In the genomic region with DNA sequence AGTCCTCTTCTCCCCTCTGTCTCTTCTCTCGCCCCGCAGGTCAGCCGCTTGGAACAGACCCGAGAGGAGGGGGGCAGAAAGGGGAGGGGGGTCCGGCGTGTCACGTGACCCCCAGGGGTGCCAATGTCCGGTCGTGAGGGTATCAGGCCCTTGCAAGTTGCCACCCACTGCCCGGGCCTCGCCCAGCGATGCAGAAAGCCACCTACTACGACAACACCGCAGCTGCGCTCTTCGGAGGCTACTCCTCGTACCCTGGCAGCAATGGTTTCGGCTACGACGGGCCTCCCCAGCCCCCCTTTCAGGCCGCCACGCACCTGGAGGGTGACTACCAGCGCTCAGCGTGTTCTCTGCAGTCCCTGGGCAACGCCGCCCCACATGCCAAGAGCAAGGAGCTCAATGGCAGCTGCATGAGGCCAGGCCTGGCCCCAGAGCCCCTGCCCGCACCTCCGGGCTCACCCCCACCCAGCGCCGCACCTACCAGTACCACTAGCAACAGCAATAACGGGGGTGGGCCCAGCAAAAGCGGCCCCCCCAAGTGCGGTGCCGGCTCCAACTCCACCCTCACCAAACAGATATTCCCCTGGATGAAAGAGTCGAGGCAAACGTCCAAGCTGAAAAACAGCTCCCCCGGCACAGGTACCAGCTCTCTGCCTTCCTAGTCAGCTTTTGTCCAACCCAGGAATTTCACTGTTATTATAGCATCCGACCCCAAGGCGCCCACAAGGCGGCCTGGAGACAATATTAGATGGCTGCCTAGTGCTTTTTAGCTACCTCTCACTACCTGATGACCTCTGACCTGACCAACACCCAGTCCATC, we compare ENCODE assay signal across 10 mouse cellular contexts. TPM values are rescaled to one million over a fixed set of nuclear protein-coding genes. Genes with fewer than 3 reads are reported as not detected.
DNase-seq lines count a peak whose midpoint lies in the region; ATAC-seq and TF ChIP-seq lines count a peak whose summit lies in the region.
"Had no signal": no experiment of that assay in that cellular context is flagged by ENCODE, and none has a peak within 500 bp of the region (broad histone marks: within the 10 kb centered on the region; RNA-seq: fewer than 3 reads in every experiment).

No protein-coding gene starts in this region.

- peak overlapping the region; percentile 70 for H3K9ac ChIP-seq in lung, embryonic 15.5 days
- peak overlapping the region; percentile 50 for H3K9ac ChIP-seq in kidney, embryonic 15.5 days

- no peaks in the 10 kb centered on the region for H3K36me3 ChIP-seq in lung, embryonic 15.5 days
- H3K36me3 ChIP-seq in hindbrain, embryonic 10.5 days = peaks cover 5% of the 10 kb centered on the region; the same call in 1 of the 2 replicates
- peaks cover 25% of the 10 kb centered on the region for H3K36me3 ChIP-seq in kidney, embryonic 15.5 days
- H3K36me3 ChIP-seq in small intestine, adult 2 months (ENCODE audit: control insufficient read depth, insufficient read depth, low read length) = no peaks in the 10 kb centered on the region
- no peaks in the 10 kb centered on the region for H3K36me3 ChIP-seq in forebrain, embryonic 10.5 days (replicated peaks)

- peaks cover 41% of the 10 kb centered on the region for H3K4me1 ChIP-seq in lung, embryonic 15.5 days
- H3K4me1 ChIP-seq in hindbrain, embryonic 10.5 days (replicated peaks) = peaks cover 32% of the 10 kb centered on the region
- H3K4me1 ChIP-seq in kidney, embryonic 15.5 days = peaks cover 94% of the 10 kb centered on the region
- peaks cover 2% of the 10 kb centered on the region; the same call in 1 of the 2 replicates for H3K4me1 ChIP-seq in small intestine, adult 2 months (ENCODE audit: control insufficient read depth, insufficient read depth, insufficient read length, low read length)
- H3K4me1 ChIP-seq in forebrain, embryonic 10.5 days = peaks cover 19% of the 10 kb centered on the region

- H3K4me2 ChIP-seq in lung, embryonic 15.5 days = peak overlapping the region; percentile 80
- peak overlapping the region; percentile 76 for H3K4me2 ChIP-seq in kidney, embryonic 15.5 days

- DNase-seq in lung, postnatal 36 days = no peak
- DNase-seq in hindbrain, embryonic 10.5 days (ENCODE audit: low spot score) = peak; percentile 76
- DNase-seq in frontal cortex, postnatal 36 days (ENCODE audit: low spot score in 2 of 2) = no peak
- no peak for DNase-seq in retina, embryonic 14.5 days (ENCODE audit: low spot score)
- no peak for DNase-seq in forebrain, embryonic 10.5 days (ENCODE audit: extremely low spot score, low spot score)
- DNase-seq: cerebellum, adult 18-20 months; thymus, postnatal 36 days had no signal

- 12% methylated on average over 37 of the region's 40 CpGs for WGBS in lung, embryonic 15.5 days
- WGBS in hindbrain, embryonic 10.5 days = under 1% methylated on average over 40 of the region's 40 CpGs
- 25% methylated on average over 36 of the region's 40 CpGs for whole genome bisulfite sequencing in kidney, embryonic 15.5 days
- WGBS in small intestine, adult 2 months = 61% methylated on average over 40 of the region's 40 CpGs
- 1% methylated on average over 38 of the region's 40 CpGs for WGBS in forebrain, embryonic 10.5 days

- H3K27me3 ChIP-seq in lung, embryonic 15.5 days = peaks cover 65% of the 10 kb centered on the region
- peaks cover 100% of the 10 kb centered on the region for H3K27me3 ChIP-seq in hindbrain, embryonic 10.5 days (ENCODE audit: insufficient read depth, poor library complexity, severe bottlenecking)
- H3K27me3 ChIP-seq in kidney, embryonic 15.5 days = no peaks in the 10 kb centered on the region
- H3K27me3 ChIP-seq in small intestine, adult 2 months (ENCODE audit: control insufficient read depth, insufficient read depth, low read length) = peaks cover 39% of the 10 kb centered on the region
- H3K27me3 ChIP-seq in forebrain, embryonic 10.5 days (ENCODE audit: poor library complexity, severe bottlenecking) = peaks cover 100% of the 10 kb centered on the region

- TF ChIP-seq CTCF in small intestine, adult 2 months (IDR thresholded peaks at IDR 0.05; ENCODE audit: extremely low read depth, insufficient read length, insufficient replicate concordance, low read depth, low read length) = no peak

- peak overlapping the region; percentile 99 for H3K27ac ChIP-seq in lung, embryonic 15.5 days
- peak overlapping the region; percentile 86 for H3K27ac ChIP-seq in hindbrain, embryonic 10.5 days
- H3K27ac ChIP-seq in kidney, embryonic 15.5 days = peak overlapping the region; percentile 100
- H3K27ac ChIP-seq in small intestine, adult 2 months (ENCODE audit: insufficient read depth, low read depth, low read length) = peak overlapping the region; percentile 67
- H3K27ac ChIP-seq in forebrain, embryonic 10.5 days = no peak overlapping the region

- no peak for ATAC-seq in lung, embryonic 15.5 days (ENCODE audit: borderline replicate concordance, extremely low read depth, low FRiP score, low TSS enrichment)
- peak; percentile 11 for ATAC-seq in kidney, embryonic 15.5 days (replicated peaks; ENCODE audit: low FRiP score)

- TF ChIP-seq POLR2A in small intestine, adult 2 months (IDR thresholded peaks at IDR 0.05; ENCODE audit: low read depth, low read length) = no peak

- H3K9me3 ChIP-seq in lung, embryonic 15.5 days = no peaks in the 10 kb centered on the region
- H3K9me3 ChIP-seq in hindbrain, embryonic 10.5 days = no peaks in the 10 kb centered on the region
- no peaks in the 10 kb centered on the region for H3K9me3 ChIP-seq in kidney, embryonic 15.5 days (replicated peaks)
- no peaks in the 10 kb centered on the region for H3K9me3 ChIP-seq in forebrain, embryonic 10.5 days

- peak overlapping the region; percentile 34 for H3K4me3 ChIP-seq in lung, embryonic 15.5 days
- H3K4me3 ChIP-seq in hindbrain, embryonic 10.5 days = peak overlapping the region; percentile 50
- peak overlapping the region; percentile 36 for H3K4me3 ChIP-seq in kidney, embryonic 15.5 days (replicated peaks)
- H3K4me3 ChIP-seq in small intestine, adult 2 months (ENCODE audit: low read depth, low read length) = no peak overlapping the region
- no peak overlapping the region for H3K4me3 ChIP-seq in forebrain, embryonic 10.5 days

RNA-seq across cellular contexts. Expression of gene Hoxb2, which starts 6.1 kb away (rescaled TPM):
- polyA plus RNA-seq in lung, embryonic 15.5 days (2015; fragmentation: Nextera tagmentation; extraction: Ambion mirVana) = 36.9 and 39.2 TPM in 2 replicates
- 30.1 and 49.6 TPM in 2 replicates for polyA plus RNA-seq in hindbrain, embryonic 10.5 days (2016; fragmentation: Nextera tagmentation; extraction: Ambion mirVana)
- 45.7 and 45.9 TPM in 2 replicates for polyA plus RNA-seq in kidney, embryonic 15.5 days (2015; fragmentation: Nextera tagmentation; extraction: Ambion mirVana)
- polyA plus RNA-seq in small intestine, adult 2 months (2012; rRNA removed) = 9.9 TPM in 2 replicates
- polyA plus RNA-seq in forebrain, embryonic 10.5 days (2016; fragmentation: Nextera tagmentation; extraction: Ambion mirVana) = not detected in 2 replicates

RNA-seq across cellular contexts. Expression of gene Hoxb3, which starts 21.1 kb away (rescaled TPM):
- 3.0 and 3.8 TPM in 2 replicates for polyA plus RNA-seq in lung, embryonic 15.5 days (2015; fragmentation: Nextera tagmentation; extraction: Ambion mirVana)
- 5.3 and 9.6 TPM in 2 replicates for polyA plus RNA-seq in hindbrain, embryonic 10.5 days (2016; fragmentation: Nextera tagmentation; extraction: Ambion mirVana)
- polyA plus RNA-seq in kidney, embryonic 15.5 days (2015; fragmentation: Nextera tagmentation; extraction: Ambion mirVana) = 4.4 and 4.5 TPM in 2 replicates
- 3.5 and 5.5 TPM in 2 replicates for polyA plus RNA-seq in small intestine, adult 2 months (2012; rRNA removed)
- not detected in 2 replicates for polyA plus RNA-seq in forebrain, embryonic 10.5 days (2016; fragmentation: Nextera tagmentation; extraction: Ambion mirVana)

RNA-seq across cellular contexts. Expression of gene Hoxb1, which starts 21.3 kb away (rescaled TPM):
- polyA plus RNA-seq in lung, embryonic 15.5 days (2015; fragmentation: Nextera tagmentation; extraction: Ambion mirVana) = 0.14 TPM in 1 of 2 replicates, not detected in the other
- 15.4 and 22.7 TPM in 2 replicates for polyA plus RNA-seq in hindbrain, embryonic 10.5 days (2016; fragmentation: Nextera tagmentation; extraction: Ambion mirVana)
- 0.27 and 0.35 TPM in 2 replicates for polyA plus RNA-seq in kidney, embryonic 15.5 days (2015; fragmentation: Nextera tagmentation; extraction: Ambion mirVana)
- not detected in 2 replicates for polyA plus RNA-seq in small intestine, adult 2 months (2012; rRNA removed)
- polyA plus RNA-seq in forebrain, embryonic 10.5 days (2016; fragmentation: Nextera tagmentation; extraction: Ambion mirVana) = 0.07 TPM in 1 of 2 replicates, not detected in the other

RNA-seq across cellular contexts. Expression of gene Hoxb4, which starts 26.2 kb away (rescaled TPM):
- polyA plus RNA-seq in lung, embryonic 15.5 days (2015; fragmentation: Nextera tagmentation; extraction: Ambion mirVana) = 4.3 and 4.4 TPM in 2 replicates
- 0.47 and 3.1 TPM in 2 replicates for polyA plus RNA-seq in hindbrain, embryonic 10.5 days (2016; fragmentation: Nextera tagmentation; extraction: Ambion mirVana)
- 6.4 and 7.1 TPM in 2 replicates for polyA plus RNA-seq in kidney, embryonic 15.5 days (2015; fragmentation: Nextera tagmentation; extraction: Ambion mirVana)
- 1.4 and 2.9 TPM in 2 replicates for polyA plus RNA-seq in small intestine, adult 2 months (2012; rRNA removed)
- not detected in 2 replicates for polyA plus RNA-seq in forebrain, embryonic 10.5 days (2016; fragmentation: Nextera tagmentation; extraction: Ambion mirVana)

RNA-seq across cellular contexts. Expression of gene Hoxb5, which starts 41.1 kb away (rescaled TPM):
- 46.1 and 54.1 TPM in 2 replicates for polyA plus RNA-seq in lung, embryonic 15.5 days (2015; fragmentation: Nextera tagmentation; extraction: Ambion mirVana)
- 0.14 and 6.3 TPM in 2 replicates for polyA plus RNA-seq in hindbrain, embryonic 10.5 days (2016; fragmentation: Nextera tagmentation; extraction: Ambion mirVana)
- 18.8 and 20.2 TPM in 2 replicates for polyA plus RNA-seq in kidney, embryonic 15.5 days (2015; fragmentation: Nextera tagmentation; extraction: Ambion mirVana)
- polyA plus RNA-seq in small intestine, adult 2 months (2012; rRNA removed) = 1.8 and 3.2 TPM in 2 replicates
- polyA plus RNA-seq in forebrain, embryonic 10.5 days (2016; fragmentation: Nextera tagmentation; extraction: Ambion mirVana) = not detected in 2 replicates

Comparison
In these comparisons a context has a peak if more than half of its experiments do, and no peak if none do; other contexts are left out.
1. H3K4me3 ChIP-seq: peak in lung, embryonic 15.5 days (single experiment), hindbrain, embryonic 10.5 days (single experiment) and kidney, embryonic 15.5 days (single experiment); none in small intestine, adult 2 months (single experiment) and forebrain, embryonic 10.5 days (single experiment).
2. RNA of gene Hoxb2, which starts 6.1 kb away (polyA plus RNA-seq): 30.1 to 49.6 TPM in hindbrain, embryonic 10.5 days, 45.7 to 45.9 TPM in kidney, embryonic 15.5 days, 36.9 to 39.2 TPM in lung, embryonic 15.5 days and 9.9 TPM in small intestine, adult 2 months; not detected in forebrain, embryonic 10.5 days; every median in the first group is over 10 times any median in the second.
3. RNA of gene Hoxb1, which starts 21.3 kb away (polyA plus RNA-seq): 15.4 to 22.7 TPM in hindbrain, embryonic 10.5 days; 0.27 to 0.35 TPM in kidney, embryonic 15.5 days, 0.14 TPM in lung, embryonic 15.5 days, not detected in small intestine, adult 2 months and 0.07 TPM in forebrain, embryonic 10.5 days; every median in the first group is over 10 times any median in the second.